Mouse (Mus musculus): ENCODE measurements around the gene Vti1a.

The Vti1a gene

GRCm38 (mm10) chr19:55520236-55520635 is 204.1 kb downstream of the Vti1a start:
- no peak for DNase-seq (ENCODE audit: low read depth, low spot score)

GRCm38 (mm10) chr19:55523340-55523739 is 207.2 kb downstream of the Vti1a start:
- no peak for DNase-seq (ENCODE audit: low read depth, low spot score)

GRCm38 (mm10) chr19:55524385-55524784 is 208.3 kb downstream of the Vti1a start:
- DNase-seq (ENCODE audit: low read depth, low spot score): no peak

GRCm38 (mm10) chr19:55525056-55525455 is 209.0 kb downstream of the Vti1a start:
- DNase-seq (ENCODE audit: low read depth, low spot score): no peak

GRCm38 (mm10) chr19:55526717-55527235 is 210.7 kb downstream of the Vti1a start:
- DNase-seq (ENCODE audit: low read depth, low spot score): no peak

GRCm38 (mm10) chr19:55530041-55530440 is 213.9 kb downstream of the Vti1a start:
- DNase-seq (ENCODE audit: low read depth, low spot score): no peak

GRCm38 (mm10) chr19:55532681-55533080 is 216.6 kb downstream of the Vti1a start:
- DNase-seq (ENCODE audit: low read depth, low spot score): no peak

- no peak for DNase-seq (ENCODE audit: low read depth, low spot score)
Measured at GRCm38 (mm10) chr19:55536273-55536937, 220.3 kb downstream of the Vti1a start.

- no peak for DNase-seq (ENCODE audit: low read depth, low spot score)
Measured at GRCm38 (mm10) chr19:55537691-55538090, 221.6 kb downstream of the Vti1a start.

GRCm38 (mm10) chr19:55541641-55542040 is 225.5 kb downstream of the Vti1a start:
- DNase-seq (ENCODE audit: low read depth, low spot score): no peak

GRCm38 (mm10) chr19:55542461-55542860 is 226.4 kb downstream of the Vti1a start:
- DNase-seq (ENCODE audit: low read depth, low spot score): no peak

- no peak for DNase-seq (ENCODE audit: low read depth, low spot score)
Measured at GRCm38 (mm10) chr19:55543188-55543587, 227.1 kb downstream of the Vti1a start.

GRCm38 (mm10) chr19:55544498-55544897 is 228.4 kb downstream of the Vti1a start:
- DNase-seq (ENCODE audit: low read depth, low spot score): no peak

GRCm38 (mm10) chr19:55545529-55545928 is 229.4 kb downstream of the Vti1a start:
- DNase-seq (ENCODE audit: low read depth, low spot score): no peak

GRCm38 (mm10) chr19:55546009-55546528 is 230.0 kb downstream of the Vti1a start:
- no peak for DNase-seq (ENCODE audit: low read depth, low spot score)

GRCm38 (mm10) chr19:55548206-55548605 is 232.1 kb downstream of the Vti1a start:
- no peak for DNase-seq (ENCODE audit: low read depth, low spot score)

GRCm38 (mm10) chr19:55548656-55549055 is 232.6 kb downstream of the Vti1a start:
- no peak for DNase-seq (ENCODE audit: low read depth, low spot score)

GRCm38 (mm10) chr19:55550176-55550575 is 234.1 kb downstream of the Vti1a start:
- no peak for DNase-seq (ENCODE audit: low read depth, low spot score)

GRCm38 (mm10) chr19:55552339-55552738 is 236.2 kb downstream of the Vti1a start:
- DNase-seq (ENCODE audit: low read depth, low spot score): no peak

- no peak for DNase-seq (ENCODE audit: low read depth, low spot score)
Measured at GRCm38 (mm10) chr19:55552861-55553260, 236.8 kb downstream of the Vti1a start.

- DNase-seq (ENCODE audit: low read depth, low spot score): no peak
Measured at GRCm38 (mm10) chr19:55554295-55554694, 238.2 kb downstream of the Vti1a start.

- no peak for DNase-seq (ENCODE audit: low read depth, low spot score)
Measured at GRCm38 (mm10) chr19:55554703-55555102, 238.6 kb downstream of the Vti1a start.
